Mouse (Mus musculus): ENCODE data around the gene Yars2. TPM values are rescaled to one million over a fixed set of nuclear protein-coding genes. Genes with fewer than 3 reads are reported as not detected.
"Not testable (repeated sequence)": the region's sequence is repeated elsewhere in the genome, so short reads cannot be mapped to it uniquely, and the experiment has no call there.

Gene Yars2
- 10 to 100 TPM; 30.8 to 35.1 TPM for total RNA-seq (2021)

DNA sequence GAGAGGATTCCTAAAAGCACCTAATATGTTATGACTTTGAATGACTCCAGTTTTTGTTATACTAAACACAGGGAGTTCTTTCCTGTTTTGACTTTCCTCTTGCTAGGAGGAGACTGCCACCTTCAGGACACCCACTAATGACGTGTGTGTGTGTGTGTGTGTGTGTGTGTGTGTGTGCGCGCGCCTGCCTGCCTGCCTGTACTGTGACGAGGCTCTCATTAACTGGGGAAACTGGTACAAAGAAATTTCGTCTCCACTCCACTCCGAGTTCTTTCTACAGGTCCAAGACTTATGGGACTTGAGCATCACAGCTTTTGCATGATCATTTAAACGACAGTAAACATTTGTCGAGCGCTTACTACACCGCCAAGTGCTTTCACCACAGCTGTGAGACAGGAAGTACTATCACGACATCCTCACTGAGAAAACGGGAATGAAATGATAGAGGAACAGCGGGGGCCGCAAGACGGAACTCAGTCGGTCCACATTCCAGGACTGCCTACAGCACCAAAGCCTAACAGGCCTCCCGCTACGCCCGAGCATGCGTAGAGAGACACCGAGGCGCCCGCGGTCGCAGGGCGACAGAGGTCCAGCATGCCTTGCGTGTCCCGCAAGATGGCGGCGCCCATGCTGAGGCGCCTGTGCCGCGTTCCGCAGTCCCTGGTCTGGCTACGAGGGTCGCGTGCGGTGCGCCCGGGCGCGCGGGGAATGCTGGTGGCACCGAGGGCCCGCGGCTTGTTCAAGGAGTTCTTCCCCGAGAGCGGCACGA, at the start of gene Yars2:
Gene Yars2 (plus strand): TSS at position 597 of the 769 bp plus-strand sequence.
- DNase-seq = peak; percentile 92

DNA sequence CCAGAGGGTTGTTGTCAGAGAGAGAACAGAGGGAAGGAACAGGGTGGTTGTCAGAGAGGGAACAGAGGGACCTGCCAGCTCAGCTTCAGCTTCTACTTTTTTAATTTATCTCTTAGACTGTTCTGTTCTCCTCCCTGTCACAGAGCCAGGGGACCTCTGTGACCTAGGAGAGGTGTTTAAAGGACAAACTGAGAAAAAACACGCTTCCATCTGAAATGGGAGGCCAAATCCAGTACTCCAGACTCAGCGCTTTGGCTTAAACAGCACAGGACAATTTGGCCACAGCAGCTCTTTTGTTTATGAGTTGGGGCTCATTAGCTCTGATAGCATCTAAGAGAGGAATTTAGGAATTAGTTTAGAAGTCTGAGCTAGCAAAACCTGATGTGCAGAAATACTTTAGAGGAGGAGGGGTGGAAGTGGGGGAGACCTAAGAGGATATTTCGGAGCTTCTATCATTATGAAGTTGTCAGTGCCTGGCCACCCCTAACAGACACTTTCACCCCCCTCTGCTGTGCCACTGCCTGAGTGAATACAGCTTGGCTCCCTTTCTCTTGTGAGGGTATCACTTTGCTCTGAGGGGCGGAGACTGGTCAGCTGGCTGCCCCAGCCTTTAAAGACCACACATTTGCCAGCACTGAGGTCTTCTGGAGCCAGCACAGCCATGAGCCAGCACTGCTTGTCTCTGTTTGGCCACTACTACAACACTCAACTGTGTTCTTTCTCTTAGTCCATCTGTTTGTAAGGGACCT, 49.3 kb upstream of the Yars2 start:
- peak; percentile 57 for DNase-seq

DNA sequence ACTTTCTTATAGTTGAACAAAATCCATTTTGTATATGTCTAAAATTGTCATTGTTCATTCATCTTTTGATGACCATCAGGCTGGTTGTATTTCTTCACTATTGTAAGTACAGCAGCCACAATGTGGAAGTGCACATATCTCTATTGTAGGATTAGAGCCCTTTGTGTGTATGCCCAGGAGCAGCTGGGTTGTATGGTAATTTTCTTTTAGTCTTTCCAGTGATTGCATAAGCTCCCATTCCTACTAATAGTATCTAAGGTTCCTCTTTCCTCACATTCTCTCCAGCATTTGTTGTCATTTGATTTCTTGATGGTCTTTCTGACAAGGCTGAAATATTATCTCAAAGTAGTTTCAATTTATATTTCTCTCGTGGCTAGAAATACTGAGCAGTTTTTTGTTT, 47.5 kb upstream of the Yars2 start:
- DNase-seq = no peak

DNA sequence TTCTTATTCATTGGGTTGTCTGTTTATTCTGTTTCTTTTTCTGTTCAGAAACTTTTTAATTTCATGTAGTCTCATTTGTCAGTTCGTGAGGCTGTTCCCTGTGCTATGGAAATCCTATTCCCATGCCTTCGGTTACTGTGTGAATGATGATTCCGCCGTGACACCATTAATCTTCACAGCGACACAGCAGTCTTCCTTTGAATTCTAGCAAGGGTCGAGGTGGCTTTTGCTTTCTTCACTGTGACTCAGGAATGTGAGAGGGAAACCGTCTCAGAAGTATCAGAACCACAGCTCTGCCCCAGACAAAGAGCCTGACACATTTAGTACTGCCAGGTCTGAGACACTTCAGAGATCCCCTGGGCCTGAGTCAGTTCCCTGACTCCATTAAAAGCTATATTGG, 46.9 kb upstream of the Yars2 start:
- no peak for DNase-seq

DNA sequence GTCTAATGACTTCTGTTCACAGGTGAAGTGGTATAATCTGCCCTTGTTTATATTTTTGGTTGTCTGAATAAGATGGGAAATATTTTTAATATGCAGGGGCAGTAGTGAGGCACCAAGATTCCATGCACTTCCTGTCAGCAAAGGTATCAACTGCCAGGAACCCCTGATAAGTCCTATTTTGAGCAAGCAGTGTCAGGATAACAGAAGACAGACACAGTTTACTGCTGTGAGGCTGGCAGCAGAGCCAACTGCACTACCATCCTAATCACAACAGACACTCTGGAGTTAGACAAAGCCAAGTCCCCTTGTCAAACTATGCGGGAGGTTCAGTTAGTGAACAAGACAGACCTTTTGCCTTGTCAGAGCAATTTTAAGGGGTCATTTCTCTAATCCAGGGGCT, 46.1 kb upstream of the Yars2 start:
- peak; percentile 61 for DNase-seq

DNA sequence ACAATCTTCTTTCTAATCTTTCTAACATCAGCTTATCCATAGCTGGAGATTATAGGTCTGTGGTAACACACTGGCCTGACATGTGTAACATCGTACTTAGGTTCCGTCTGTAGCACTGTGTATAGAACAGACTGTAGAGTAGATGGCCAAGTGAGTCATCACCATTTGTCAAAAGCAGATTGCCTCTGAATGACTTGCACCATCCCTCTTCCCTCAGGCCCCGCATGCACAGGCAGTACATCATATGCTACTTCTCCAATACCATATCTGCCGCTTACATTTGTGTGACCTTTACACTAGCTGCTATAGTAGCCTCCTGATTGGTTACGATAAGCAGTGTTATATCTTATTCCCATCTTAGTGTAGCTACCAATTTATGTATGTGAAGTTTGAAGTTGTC, 41.9 kb upstream of the Yars2 start:
- DNase-seq = no peak

DNA sequence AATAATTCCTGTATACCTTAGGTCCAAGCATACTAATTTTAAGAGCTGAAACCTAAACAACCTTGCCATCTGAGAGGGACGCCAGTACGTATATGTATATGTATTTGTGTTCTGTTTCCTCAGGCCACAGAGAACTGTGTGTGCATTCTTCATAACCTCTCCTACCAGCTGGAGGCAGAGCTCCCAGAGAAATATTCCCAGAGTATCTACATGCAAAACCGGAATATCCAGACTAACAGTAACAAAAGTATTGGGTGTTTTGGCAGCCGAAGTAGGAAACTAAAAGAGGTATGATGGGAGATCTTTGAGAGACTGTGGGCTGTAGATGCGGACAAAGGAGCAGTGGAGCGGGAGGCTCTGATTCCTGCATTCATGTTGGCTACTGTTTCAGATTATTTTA, 41.3 kb upstream of the Yars2 start:
- no peak for DNase-seq

DNA sequence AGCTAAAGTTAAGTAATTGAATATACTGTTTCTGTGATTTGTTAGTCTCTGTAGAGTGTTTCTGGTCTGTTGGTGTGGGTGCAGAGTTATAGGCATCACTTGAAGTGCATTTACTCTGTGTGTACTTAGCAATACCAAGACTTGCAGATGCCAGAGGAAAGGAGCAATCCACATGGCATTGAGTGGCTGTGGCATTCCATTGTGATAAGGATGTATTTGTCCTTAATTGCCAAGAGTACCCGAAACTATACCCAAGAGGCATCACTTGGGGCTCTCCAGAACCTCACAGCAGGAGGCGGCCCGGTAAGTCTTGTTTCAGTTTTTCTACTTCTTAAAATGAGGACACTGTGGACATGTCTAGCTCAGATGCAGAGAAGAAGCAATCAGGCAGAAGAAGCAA, 40.3 kb upstream of the Yars2 start:
- no peak for DNase-seq

DNA sequence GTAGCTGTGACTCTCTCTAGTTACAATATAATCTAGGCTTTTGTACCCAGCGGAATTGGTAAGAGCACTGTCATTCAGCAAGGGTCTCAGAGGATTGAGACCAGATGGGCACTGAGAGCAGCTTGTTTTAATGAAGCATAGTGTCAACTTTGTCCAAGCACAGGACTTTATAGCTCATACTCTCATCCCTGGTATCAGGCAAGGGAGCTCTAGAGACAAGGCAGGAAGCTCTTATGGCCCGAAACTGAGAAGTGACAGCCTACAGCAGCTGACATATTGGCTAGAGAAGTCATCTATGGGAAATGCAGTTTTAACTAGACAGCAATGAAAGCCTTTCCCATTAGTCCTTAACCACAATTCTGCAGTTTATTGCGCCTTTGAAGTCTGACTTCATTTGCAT, 29.8 kb upstream of the Yars2 start:
- no peak for DNase-seq

DNA sequence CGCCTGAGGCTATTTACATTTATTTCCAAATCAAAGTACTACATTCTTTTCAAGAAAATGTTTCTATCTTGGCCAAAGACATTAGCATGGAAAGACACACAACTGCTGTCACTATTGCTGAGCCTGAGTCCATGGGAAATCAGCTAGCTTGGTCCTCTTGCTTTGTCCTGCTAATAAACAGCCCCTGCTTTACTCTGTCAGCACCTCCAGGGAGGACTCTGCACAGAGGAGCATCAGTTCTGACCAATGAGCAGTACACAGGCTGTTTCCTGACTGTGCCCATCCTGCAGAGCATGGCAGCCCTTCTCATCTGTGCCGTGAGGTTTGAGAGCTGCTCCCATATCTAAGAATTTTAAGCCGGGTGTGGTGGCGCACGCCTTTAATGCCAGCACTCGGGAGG, 29.0 kb upstream of the Yars2 start:
- no peak for DNase-seq

DNA sequence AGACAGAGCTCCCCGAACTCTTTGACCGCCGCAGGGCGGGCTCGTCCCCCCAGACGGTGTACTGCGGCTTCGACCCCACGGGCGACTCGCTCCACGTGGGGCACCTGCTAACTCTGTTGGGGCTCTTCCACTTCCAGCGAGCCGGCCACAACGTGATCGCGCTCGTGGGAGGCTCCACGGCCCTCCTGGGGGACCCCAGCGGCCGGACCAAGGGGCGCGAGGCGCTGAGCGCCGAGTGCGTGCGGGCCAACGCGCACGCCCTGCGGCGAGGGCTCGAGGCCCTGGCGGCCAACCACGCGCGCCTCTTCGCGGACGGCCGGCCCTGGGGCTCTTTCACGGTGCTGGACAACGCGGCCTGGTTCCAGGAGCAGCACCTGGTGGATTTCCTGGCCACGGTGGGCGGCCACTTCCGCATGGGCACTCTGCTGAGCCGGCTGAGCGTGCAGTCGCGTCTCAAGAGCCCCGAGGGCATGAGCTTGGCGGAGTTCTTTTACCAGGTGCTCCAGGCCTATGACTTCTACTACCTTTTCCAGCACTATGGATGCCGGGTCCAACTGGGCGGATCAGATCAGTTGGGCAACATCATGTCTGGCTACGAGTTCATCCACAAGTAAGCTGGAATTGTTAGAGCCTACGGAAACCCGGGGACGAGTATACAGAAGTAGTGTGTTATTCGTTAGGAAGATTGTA, 518 bp downstream of the Yars2 start:
- peak; percentile 48 for DNase-seq

DNA sequence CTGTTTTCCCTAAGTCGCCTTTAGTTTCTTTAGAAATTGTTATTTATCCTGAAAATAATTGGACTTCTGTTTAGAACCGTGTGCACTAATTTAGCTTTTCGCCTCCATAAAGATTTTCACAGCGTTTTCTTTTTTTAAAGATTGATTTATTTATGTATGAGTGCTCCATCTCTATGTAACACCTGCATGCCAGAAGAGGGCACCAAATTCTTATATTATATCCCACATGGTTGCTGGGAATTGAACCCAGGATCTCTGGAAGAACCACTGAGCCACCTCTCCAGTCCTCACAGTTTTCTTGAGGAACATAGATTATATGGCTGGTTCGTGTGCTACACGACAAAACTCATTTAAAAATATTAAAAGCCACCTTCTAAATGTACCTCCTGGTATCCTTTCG, 1.1 kb downstream of the Yars2 start:
- no peak for DNase-seq

DNA sequence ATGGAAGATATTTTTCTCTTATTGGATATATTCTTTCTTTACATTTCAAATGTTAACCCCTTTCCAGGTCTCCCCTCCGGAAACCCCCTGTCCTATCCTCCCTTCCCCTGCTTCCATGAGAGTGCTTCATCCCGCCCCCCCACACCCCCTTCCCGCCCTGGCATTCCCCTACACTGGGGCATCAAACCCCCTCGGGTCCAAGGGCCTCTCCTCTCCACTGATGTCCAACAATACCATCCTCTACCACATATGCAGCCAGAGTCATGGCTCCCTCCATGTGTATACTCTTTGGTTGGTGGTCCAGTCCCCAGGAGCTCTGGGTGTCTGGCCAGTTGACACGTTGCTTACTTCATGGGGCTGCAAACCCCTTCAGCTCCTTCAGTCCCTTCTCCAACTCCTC, 8.6 kb downstream of the Yars2 start:
- no peak for DNase-seq

DNA sequence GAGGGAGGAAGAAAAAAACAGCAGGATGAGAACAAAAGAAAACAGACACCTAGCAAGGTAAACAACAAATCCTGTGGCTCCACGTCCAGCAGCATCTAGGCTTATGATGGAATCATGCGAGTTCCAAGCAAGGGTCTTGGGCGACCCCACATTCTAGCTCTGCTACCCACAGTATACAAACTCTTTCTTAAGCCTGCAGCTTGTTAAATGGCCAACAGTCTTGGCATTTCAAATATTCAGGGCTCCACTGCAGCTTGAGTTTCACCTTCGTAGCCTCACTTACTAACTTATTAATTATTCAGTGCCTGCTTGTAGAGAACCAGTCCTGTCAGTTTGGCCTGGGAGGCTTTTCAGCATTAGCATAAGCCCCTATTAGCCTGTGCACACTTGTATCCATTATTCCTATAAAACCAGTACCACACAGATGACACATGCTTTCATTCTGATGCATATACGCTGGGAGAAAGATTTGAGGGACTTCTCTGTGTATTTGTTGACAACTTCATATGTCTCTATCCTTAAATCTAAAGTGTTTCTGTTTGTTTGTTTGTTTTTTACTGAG, 23.1 kb downstream of the Yars2 start:
- no peak for DNase-seq

DNA sequence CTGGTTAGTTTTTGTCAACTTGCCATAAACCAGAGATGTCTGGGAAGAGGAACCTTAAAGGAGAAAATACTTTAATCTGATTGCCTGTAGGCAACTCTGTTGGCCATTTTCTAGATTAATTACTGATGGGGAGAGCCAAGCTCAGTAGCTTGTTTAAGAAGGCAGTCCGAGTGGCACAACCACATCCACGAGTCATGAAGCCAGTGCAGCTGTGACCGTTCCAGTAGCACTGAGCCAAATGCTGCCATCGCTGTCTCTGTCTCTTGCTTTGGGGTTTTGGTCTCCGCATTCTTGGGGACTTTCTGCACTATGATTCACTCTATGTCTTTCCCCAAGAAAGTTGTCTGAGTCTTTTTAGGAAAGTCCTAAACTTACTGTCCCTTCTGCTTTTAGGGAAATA, 43.7 kb downstream of the Yars2 start:
- no peak for DNase-seq

DNA sequence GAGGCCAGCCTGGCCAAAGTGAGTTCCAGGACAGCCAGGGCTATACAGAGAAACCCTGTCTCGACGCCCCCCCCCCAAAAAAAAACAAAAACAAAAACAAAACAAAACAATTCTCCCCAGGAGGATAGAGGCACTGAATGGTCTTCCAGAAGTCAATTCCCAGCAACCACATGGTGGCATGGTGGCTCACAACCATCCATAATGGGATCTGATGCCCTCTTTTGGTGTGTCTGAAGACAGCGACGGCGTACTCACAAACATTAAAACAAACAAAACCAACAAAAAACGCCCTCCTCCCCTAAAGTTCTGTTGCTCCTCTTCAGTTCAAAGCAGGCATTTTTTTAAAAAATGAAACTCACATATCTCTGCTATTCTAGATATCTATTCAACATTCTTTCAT, 55.1 kb downstream of the Yars2 start:
- DNase-seq = peak; percentile 6

DNA sequence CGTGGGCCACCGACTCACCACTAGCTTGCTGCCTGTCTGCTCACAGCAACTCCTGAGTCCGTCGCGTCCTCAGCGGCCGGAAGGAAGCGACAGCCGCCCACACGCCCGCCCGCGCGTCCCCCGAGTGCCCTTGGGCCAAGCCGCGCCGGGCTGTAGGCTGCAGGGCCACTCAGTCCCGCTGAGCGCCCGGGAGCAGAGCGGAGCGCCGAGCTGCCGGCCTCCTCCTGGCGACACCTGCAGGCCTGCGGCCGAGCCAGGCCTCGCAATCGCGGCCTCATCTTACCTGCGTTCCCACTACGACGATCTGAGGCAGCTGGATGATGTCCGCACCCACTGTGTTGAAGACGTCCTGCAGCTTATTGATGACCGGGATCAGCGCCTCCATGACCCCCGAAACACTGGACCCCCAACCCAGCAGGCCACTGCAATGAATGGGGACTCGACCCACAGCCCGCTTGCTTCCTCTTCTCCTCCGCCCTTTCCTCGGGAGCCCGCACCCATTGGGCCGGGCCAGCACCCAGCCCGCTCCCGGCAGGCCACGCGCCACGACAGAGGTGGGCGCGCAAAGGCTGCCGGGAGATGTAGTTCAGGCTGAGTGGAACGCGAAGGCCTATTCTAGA, 55.8 kb downstream of the Yars2 start, which contains the start of gene Dnm1l:
Gene Dnm1l (minus strand): TSS at position 479 of the 620 bp plus-strand sequence.
- DNase-seq = peak; percentile 92

DNA sequence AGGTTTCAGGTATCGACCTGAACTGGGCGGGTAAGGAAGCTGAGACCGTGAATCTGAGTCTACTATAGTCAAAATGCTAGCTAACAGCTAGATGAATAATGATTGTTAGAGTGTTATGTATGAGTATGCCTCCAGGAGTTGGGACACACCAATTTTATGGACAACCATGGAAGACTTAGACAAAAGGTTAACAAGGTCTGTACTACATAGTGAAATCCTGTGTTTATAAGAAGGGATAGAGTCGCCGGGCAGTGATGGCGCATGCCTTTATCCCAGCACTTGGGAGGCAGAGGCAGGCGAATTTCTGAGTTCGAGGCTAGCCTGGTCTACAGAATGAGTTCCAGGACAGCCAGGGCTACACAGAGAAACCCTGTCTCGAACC, 56.3 kb downstream of the Yars2 start:
- not testable (repeated sequence) for DNase-seq

Measured in heart, postnatal 4 days (tissue).